Mouse (Mus musculus): ENCODE measurements around the gene Muc1.
"Not testable (repeated sequence)": the region's sequence is repeated elsewhere in the genome, so short reads cannot be mapped to it uniquely, and the experiment has no call there.

The Muc1 gene

DNA sequence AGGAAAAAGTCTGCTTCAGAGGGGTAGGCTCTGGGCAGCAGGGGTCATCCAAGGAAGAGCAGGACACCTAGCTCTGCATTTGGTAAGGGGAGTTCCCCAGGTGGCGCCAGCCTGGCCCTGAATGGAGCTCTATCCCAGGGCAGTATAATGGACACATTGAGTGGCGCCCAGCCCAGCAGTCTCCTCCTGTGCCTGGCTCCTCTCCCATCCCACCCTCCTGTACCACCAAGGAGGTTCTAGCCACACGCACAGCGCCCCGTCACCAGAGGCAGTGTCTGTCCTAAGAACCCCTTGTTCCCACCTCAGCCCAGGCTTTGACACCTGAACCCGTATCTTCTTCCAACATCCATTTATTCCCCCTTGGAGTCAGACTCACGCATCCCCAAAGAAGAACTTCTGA, 19.1 kb upstream of the Muc1 start:
- no peak for DNase-seq (ENCODE audit: low spot score in 2 of 2)

DNA sequence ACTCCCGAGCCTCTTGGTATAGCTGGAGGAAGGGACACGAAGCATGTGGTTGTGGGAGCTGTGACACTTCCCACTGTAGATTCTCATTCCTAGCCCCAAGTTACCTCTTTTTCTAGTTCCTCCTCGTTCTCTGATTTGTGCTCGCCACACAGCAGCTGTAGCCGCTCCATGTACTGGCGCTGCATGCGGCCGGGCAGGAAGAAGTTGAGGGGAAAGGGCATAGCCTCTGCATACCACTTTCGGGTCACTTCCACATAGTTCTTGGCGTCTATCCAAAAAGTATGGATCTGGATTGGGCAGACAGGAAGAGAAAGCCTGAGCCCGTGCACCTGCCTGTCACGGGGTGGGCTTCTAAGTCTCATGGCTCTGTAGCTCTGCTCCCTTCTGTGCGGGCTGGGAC, 18.7 kb upstream of the Muc1 start:
- DNase-seq (ENCODE audit: low spot score in 2 of 2): no peak

DNA sequence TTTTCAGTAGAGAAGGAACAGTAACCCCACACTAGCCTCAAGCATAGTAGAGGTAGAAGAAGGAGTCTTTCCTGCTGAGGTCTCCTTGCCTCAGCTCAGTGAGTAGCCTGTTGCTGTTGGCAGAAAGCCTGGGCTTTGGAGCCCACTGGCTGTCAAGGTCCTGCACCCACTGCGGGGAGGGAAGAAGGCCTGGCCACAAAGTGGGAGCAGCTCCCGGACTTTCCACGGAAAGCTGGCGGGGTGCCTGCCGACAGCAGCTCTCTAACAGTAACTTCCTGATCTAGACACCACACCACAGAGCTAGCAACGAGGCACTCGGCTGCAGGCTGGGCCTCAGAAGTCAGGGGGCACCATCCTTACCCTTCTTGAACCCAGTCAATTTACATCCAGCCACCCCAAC, 18.1 kb upstream of the Muc1 start:
- DNase-seq (ENCODE audit: low spot score in 2 of 2): no peak

DNA sequence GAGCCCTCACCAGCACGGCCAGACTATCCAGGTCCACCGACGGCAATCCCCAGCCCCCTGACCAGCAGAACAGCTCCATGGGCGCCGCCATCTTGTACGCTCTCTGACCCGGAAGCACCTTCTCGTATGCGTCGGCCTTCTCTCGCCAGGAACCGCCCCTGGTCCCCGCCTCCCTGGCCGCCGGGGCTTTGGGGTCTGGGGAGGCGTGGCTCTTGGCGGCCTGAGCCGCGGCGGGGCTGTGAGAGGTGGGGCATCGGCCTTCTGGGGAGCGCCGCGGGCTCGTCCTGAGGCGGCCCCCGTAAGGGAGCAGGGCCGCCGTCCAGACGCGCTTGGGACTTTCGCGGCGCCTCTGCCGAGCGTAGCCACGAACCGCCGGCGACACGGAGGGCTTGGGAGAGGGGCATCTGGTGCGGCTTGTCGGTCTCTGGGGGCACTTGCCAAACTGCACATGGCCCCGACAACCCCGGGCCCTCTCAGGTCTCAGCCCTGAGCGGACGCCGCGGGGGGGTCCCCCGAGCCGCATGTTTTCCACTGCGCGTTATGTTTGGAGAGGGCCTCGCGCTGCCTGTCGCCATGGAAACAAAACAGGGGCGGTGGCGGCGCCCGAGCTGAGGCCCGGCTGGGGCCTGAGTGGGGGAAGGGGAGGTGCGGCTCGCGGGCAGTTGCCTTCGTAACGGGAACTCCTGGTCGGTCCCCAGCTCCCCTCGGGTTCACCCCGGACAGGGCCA, 14.9 kb upstream of the Muc1 start:
- DNase-seq (ENCODE audit: low spot score in 2 of 2): peak; percentile 94

DNA sequence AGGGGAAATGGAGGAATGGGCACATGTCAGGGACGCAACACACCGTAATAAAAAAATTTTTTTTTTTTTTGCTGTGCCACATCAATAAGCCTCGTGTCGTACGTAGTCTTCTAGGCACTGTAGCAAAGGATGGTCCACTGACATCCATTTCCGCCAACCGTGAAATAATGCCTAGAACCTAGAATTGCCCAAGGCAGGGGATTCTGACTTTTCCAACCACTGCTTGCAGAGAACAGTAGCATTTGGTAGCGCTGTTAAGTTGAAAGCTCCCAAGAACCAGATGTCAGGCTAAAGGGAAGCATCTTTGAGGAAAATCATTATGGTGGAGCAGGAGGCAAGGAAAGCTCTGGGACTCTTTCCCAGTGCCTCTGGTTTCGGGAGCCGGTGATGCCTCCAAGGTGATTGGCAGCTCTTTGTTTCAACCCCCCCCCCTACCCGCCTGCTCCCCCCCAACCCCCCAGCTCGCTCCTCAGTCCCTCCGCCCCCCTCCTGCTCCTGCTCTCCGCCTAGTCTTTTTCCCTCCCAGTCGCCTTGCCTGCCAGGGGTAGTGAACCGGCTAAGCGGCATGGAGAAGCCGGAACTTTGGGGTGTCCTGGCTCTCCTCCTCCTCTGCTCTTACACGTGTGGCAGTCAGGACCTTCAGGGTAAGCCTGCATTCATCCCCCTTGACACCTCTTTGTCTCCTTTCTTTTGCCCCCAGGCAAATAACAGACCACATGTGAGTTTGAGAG, 14.0 kb upstream of the Muc1 start, which contains the start of gene Thbs3:
Thbs3 (plus strand) TSS at position 500 of the 731 bp plus-strand sequence.
- no peak for DNase-seq (ENCODE audit: low spot score in 2 of 2)

DNA sequence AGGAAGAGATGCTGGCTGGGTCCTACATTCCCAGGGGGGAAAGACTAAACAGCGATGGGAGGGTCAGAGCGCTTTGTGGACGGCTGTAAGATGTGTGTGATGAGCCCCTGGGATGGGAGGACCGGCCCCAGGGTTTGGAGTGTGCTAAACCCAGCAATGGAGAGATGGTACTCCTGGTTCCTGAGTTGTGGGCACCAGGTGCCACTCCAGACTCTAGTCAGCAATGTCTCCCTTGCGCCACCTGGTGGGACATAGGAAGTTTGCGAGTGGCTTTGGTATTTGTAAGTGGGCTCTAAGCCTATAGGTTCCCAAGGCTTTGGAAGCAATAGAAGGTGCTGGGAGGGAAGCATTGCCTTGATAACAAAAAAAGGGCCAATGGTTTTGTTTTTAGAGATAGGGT, 13.0 kb upstream of the Muc1 start:
- peak; percentile 88 to 96 for DNase-seq (ENCODE audit: low spot score in 2 of 2)

DNA sequence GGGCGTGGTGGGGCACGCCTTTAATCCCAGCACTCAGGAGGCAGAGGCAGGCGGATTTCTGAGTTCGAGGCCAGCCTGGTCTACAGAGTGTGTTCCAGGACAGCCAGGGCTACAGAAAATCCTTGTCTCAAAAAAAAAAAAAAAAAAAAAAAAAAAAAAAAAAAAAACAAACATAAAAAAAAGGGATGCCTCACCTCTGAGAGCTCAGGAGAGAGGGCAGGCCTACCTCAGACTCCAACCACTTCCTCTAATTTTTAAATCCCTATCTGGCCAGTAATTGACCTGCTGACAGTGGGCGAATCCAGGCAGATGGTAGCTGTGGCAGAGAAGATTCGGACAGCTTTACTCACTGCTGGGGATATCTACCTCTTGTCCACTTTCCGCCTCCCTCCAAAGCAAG, 12.4 kb upstream of the Muc1 start:
- DNase-seq (ENCODE audit: low spot score in 2 of 2): not testable (repeated sequence)

DNA sequence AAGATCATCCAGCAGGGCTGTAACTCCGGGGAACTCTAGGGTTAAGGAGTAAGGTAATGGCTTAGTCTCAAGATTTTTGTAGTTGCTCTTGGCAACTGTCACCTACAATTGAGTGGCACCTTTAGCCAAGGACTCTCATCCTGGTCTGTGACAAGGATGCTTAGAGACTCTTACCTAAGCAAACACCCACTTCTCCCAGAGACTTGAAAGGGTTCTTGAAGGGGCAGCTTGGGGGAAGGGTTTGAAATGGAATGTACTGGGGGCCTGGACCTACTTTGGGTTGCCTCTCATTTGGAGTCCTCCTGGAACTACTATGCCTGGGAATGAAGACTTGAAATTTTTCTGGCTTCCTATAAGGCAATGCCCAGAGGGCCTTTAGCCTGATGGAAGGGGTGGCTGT, 10.6 kb upstream of the Muc1 start:
- no peak for DNase-seq (ENCODE audit: low spot score in 2 of 2)

DNA sequence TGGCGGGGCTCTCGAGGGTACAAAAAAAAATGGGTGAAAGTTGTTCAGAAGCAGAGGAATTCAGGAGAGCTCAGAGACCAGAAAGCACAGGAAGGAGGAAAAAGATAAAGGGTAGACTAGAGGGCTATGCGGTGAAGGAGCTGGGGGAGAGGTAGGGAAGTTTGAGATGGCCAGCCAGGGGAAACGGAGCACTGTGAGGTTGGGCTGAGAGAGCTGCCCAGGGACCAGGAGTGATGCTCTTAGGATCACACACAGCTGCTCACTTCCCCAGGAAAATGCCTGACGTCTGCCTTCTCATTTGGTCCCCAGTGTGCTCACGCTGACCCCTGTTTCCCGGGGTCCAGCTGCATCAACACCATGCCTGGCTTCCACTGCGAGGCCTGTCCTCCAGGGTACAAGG, 9.3 kb upstream of the Muc1 start:
- no peak for DNase-seq (ENCODE audit: low spot score in 2 of 2)

DNA sequence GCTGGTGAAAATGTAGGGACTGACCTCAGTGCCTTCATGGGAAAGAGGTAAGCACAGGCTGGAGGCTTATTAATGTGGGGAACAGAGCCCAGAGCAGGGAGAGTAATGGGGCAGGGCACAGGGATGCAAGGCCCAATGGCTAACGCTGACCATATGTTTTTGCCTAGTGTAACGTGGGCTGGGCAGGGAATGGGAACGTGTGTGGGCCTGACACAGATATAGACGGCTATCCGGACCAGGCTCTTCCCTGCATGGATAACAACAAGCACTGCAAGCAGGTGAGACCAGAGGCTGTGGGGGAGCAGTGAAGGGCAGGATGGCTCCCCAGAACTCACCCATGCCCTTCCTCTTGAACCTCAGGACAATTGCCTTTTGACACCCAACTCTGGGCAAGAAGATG, 7.7 kb upstream of the Muc1 start:
- DNase-seq (ENCODE audit: low spot score in 2 of 2): no peak

DNA sequence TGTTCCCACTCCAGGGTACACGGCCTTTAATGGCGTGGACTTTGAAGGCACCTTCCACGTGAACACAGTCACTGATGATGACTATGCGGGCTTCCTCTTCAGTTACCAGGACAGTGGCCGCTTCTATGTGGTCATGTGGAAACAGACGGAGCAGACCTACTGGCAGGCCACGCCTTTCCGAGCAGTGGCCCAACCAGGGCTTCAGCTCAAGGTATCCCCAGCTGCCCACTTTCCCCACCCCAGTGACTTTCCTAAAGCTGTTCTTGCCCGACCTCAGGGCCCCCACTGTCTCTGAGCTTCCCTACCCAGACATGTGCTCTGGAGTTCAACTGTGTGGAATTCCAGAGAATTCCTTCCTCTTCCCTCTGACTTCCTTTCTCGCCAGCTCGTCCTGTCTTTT, 4.1 kb upstream of the Muc1 start:
- no peak for DNase-seq (ENCODE audit: low spot score in 2 of 2)

DNA sequence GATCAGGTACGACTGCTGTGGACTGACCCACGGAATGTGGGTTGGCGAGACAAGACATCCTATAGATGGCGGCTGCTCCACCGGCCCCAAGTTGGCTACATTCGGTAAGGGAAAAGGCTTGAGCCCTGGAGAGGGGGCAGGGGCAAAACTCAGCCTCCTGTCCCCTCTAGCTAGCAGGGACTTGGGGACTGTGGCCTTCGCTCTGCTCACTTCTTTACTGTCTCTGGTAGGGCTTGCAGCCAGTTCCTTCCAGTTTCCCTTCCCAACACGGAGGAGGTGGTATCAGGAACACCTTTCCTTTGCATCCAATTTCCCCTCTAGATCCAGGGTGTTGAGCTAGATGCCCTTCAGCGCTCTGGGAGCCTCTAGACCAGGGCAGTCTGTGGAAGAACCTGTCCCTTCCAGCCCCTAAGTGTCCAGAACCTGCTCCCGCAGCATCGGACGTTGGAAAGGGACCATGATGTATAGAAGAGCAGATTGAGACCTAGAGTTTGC, 3.5 kb upstream of the Muc1 start:
- no peak for DNase-seq (ENCODE audit: low spot score in 2 of 2)

DNA sequence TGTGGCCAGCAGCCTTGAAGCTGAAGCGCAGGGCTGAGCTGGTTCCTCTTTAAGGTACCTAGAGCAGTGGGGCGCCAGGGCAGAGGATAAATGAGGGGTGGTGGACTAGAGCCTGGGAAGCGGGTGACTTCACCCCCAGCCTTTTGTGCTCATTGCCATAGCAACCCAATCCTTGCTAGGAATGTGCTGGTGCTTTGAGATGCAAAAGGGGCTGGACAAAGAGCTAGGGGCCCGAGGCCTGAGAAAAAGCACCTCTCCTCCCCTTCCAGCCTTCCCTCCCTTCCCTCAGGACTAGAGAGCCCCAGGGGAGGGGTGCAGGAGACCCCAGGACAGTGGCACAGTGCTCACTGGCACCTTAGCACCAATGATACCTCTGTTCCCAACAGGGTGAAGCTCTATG, 2.9 kb upstream of the Muc1 start:
- no peak for DNase-seq (ENCODE audit: low spot score in 2 of 2)

DNA sequence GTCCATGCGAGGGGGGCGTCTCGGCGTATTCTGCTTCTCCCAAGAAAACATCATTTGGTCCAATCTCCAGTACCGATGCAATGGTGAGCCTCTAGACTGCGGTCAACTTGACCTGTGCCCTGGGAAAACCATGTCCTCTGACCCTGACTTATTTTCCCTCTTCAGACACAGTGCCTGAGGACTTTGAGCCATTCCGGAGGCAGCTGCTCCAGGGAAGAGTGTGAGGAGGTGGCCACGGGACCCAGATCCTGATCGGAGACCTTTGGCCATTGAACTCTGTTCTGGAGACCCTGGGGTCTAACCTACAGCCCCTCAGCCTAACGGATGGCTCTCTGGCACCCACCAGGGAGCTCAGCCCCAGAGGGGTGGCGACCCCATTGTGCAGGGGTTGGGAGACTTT, 2.5 kb upstream of the Muc1 start:
- DNase-seq (ENCODE audit: low spot score in 2 of 2): no peak

DNA sequence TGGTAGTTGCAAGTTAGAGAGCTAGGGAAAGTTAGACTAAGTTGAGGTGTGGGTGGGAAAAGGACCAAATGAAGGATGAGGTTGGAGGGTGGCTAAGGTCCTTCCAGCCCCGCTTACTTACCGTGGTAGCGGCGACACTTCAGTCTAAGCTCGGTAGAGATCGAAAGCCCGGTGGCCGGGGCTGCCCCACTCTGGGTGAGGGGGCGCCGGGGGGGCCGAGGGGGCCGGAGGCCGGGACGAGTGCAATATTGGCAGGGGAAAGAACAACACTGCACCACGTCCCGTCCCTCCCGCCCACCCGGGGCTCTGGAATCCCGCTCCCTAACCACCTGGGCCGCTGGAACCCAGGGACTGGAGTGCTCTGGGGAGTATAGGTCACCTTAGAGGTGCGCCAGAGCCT, 2.0 kb upstream of the Muc1 start, which contains the start of gene Mtx1:
Mtx1 (minus strand) TSS at position 189 of the 400 bp plus-strand sequence.
- no peak for DNase-seq (ENCODE audit: low spot score in 2 of 2)

DNA sequence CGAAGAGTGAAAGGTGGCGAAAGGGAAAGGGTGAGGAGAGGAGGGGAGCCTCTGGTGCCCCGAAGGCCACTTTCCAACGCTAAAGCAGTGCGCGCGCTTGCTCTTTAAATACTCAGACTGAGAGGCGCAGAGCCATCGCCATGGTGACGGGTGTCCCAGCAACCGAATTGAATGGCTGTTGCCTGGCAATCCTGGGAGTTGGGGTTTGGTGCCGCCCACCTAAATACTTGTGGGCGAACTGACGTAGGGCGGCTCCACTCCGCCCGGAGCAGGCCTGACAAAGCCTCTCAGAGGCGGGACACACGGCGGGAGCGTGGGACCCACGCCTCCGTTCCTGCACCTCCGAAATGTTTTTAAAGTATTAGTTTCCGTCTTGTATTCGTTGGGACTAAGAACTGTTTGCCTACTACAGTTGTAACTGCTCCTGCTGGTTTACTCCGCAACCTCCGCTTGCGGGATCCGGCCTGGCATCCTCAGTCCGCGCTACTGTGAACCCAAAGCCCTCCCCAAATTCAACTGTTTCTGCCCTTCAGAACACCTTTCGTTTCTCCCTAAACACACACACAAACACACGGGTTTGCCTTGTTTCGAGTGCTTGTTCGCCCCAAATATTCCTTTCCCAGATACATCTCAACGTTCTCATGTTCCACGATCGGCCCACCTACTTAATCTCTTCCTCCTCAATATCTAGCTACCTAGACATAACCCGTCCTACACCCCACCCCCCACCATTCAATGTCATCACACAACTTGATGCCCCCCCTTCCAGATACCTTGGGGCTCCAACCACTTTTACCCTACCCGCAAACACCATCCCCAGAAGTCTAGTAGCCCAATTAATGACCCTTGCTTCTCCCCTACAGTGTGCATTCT, 1.3 kb upstream of the Muc1 start:
- peak; percentile 92 to 96 for DNase-seq (ENCODE audit: low spot score in 2 of 2)

DNA sequence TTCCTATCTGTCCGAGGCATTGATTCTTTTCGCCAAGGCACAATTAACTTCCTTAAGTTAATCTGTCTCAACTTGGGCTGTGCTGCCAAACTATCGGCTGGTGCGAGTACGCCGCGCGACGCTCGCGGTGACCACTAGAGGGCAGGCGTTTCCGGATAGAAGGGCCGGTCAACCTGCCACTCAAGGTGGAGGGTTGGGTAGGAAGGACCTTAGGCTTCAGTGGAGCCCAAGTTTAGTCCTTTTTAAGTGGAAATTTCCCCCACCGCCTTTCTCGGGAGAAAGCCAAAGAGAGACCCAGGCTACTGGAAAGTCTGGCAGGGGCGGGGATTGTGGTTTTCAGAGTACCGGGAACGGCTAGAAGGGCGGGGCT, 692 bp upstream of the Muc1 start:
- peak; percentile 88 to 89 for DNase-seq (ENCODE audit: low spot score in 2 of 2)

DNA sequence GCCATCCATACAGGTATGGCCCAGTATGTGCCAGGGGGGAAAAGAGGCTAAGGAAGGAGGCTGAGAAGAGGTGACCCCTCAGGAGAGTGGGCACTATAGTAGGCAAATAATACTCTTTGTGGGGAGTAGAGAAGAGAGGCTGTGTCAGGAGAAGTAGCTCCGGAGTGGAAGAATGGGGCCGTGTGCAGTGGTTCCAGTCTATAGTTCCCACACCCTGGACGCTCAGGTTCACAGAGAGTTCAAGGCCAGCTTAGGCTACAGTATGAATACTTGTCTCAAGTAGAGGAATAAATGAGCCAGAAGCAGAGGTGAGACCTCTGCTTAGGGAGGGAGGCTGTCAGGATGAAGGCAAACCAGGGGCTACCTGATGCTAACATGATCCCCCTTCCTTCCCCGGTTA, 419 bp downstream of the Muc1 start:
- no peak for DNase-seq (ENCODE audit: low spot score in 2 of 2)

DNA sequence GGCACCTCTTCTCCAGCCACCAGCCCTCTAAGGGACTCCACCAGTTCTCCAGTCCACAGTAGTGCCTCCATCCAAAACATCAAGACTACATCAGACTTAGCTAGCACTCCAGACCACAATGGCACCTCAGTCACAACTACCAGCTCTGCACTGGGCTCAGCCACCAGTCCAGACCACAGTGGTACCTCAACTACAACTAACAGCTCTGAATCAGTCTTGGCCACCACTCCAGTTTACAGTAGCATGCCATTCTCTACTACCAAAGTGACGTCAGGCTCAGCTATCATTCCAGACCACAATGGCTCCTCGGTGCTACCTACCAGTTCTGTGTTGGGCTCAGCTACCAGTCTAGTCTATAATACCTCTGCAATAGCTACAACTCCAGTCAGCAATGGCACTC, 1.7 kb downstream of the Muc1 start:
- no peak for DNase-seq (ENCODE audit: low spot score in 2 of 2)

DNA sequence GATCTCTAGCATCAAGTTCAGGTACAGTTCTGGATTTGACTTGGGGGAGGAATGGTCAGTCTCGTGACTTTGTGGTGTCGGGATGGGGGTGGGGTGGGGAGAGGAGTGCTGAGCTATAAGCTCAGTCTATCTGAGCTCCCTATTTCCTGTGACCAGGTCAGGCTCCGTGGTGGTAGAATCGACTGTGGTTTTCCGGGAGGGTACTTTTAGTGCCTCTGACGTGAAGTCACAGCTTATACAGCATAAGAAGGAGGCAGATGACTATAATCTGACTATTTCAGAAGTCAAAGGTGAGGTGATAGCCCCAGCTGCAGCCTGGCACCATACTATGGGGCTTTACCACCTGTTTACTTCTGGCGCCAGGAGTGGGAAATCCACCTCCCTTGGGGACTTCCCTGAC, 2.5 kb downstream of the Muc1 start:
- no peak for DNase-seq (ENCODE audit: low spot score in 2 of 2)

DNA sequence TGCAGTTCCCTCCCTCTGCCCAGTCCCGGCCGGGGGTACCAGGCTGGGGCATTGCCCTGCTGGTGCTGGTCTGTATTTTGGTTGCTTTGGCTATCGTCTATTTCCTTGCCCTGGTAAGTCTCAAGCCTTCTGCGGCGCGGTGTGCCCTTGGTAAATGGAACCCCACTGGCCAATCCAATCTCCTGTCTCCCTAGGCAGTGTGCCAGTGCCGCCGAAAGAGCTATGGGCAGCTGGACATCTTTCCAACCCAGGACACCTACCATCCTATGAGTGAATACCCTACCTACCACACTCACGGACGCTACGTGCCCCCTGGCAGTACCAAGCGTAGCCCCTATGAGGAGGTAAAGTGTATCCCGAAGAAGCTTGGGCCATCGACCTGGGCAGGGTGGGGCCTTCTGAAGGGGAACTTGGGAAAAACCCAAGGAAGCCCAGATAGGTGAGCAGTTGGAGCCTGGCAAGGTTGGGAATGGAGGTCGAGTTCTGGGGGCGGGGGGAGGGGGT, 3.0 kb downstream of the Muc1 start:
- DNase-seq (ENCODE audit: low spot score in 2 of 2): no peak

DNA sequence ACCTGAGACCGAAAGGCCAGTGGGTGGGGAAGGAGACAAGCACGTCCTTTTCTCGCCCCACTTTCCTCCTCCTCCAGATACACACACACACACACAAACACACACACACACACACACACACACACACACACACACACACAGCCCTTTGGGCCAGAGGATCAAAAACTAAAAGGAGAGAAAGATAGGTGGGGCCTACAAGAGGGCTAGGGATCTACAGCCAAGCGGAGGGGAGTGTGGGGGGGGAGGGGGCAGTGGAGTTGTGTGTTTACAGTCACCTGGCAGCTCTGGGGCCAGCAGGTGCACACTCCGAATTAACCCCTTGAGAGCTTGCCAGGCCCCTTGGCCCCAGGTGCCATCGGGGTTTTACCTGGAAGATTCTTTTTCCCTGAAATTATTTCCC, 3.8 kb downstream of the Muc1 start:
- DNase-seq (ENCODE audit: low spot score in 2 of 2): no peak

All from right cerebral cortex, adult 2 months (tissue).